Mouse (Mus musculus): ENCODE measurements at regions not wholly inside any gene's neighbourhood (a gene's known extent, or its start where the extent isn't known, plus 50 kb on each side); places are given as distances from the start of the nearest gene placed in this dataset.

DNA sequence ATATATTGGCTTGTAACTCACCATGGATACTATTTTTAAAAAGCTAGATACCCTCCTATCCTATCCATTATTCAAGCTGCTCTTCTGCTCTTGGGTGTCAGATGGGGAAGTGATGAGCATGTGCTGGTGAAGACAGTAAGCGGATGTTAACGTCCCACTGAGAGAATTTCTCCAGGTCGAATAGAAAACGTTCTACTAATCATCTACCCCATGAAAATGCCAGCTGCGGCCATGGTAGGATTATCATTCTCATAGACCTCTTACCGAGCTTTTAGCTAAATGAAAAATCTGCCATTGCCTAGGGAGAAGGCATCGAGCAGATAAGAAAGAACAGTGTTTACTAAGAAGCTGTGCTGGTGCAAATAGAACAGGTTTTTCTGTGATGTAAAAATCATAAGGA, 1685.6 kb upstream of the Zeb2 start:
- H3K4me1 ChIP-seq (ENCODE audit: insufficient read depth, low read length) = no peaks in the 10 kb centered on the region
- peak; percentile 48 for DNase-seq (ENCODE audit: low spot score)
- ATAC-seq = peak; percentile 35; the same call in 1 of the 2 replicates
- H3K36me3 ChIP-seq (ENCODE audit: insufficient read depth, low read length) = no peaks in the 10 kb centered on the region
- H3K27ac ChIP-seq = no peak overlapping the region
- H3K4me3 ChIP-seq (ENCODE audit: low read length) = no peak overlapping the region
- WGBS = 32% methylated on average over 7 of the region's 7 CpGs
- peak overlapping the region; percentile 27; the same call in 1 of the 2 replicates for H3K4me2 ChIP-seq (ENCODE audit: low read depth, low read length)
- H3K27me3 ChIP-seq (ENCODE audit: insufficient read depth, low read length) = no peaks in the 10 kb centered on the region
- no peak for TF ChIP-seq CTCF (IDR thresholded peaks at IDR 0.05; ENCODE audit: low read depth)
- H3K9me3 ChIP-seq (ENCODE audit: low read length) = no peaks in the 10 kb centered on the region
- H3K9ac ChIP-seq (replicated peaks; ENCODE audit: low read length) = no peak overlapping the region

Data from hindbrain, postnatal 0 days (tissue).